Mouse (Mus musculus): ENCODE results near the gene Tsku. TPM values are rescaled to one million over a fixed set of nuclear protein-coding genes. Genes with fewer than 3 reads are reported as not detected.

Gene Tsku
- 2.9 TPM for polyA plus RNA-seq (2014; fragmentation: Illumina TruSeq; extraction: RNeasy Lipid Tissue Mini Kit (QIAGEN cat#74804); ENCODE audit: low read depth, low replicate concordance)

DNA sequence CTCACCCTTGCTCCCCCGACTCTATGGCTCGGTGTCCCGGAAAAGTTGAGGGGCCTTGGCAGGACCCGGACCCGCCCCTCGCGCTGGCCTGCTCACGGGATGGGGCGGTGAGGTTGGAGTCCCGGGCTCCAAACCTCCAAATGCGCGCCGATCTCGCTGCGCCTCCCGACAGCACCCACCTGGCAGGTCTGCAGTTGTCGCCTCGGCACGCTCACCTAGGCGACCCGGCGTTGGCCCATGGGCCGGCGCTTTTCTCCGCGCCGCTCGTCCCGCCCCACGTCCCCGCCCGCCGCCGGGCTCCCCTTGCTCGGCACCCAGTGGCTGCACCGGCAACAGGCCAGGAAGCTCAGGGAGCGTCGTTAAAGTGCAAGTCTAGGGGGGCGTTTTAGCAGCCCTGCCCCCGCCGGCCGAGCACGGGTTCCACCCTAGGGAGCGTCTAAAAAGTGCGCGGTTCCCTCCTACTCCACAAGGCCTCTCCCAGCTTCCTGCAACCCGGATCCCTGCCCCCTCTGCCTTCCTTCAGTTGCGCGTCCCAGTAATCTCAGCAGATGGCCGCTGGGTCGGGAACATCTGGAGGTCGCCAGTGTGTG is at the start of gene Tsku:
Tsku (minus strand) TSS at position 266 of the 590 bp plus-strand sequence.

DNA sequence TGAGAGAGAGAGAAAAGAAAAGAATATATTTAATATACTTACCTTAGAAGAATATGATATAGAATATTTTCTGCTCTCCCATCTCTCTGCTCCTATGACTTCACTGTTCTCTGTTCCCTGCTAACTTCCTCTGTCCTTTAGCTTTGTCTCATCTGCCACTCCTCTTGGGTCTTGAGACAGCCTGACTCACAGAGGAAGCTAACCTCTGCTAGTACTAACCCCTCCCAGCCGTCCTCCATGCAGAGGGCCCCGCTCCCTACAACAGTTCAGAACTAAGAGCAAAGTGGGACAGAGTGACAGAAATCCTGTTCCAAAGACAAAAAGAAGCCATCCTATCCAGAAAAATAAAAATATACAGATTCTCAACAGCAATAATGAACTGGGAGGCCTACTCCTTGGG is 40.0 kb downstream of the Tsku start, which contains the start of gene Acer3:
Acer3 (minus strand) TSS at position 126 of the 400 bp plus-strand sequence.

Other genes with a start within 250 kb of the Tsku start
- 7.0 TPM for gene Myo7a, start 241.8 kb downstream of the Tsku start, polyA plus RNA-seq (2014; fragmentation: Illumina TruSeq; extraction: RNeasy Lipid Tissue Mini Kit (QIAGEN cat#74804); ENCODE audit: low read depth, low replicate concordance)
- not detected for gene Omp, start 215.8 kb downstream of the Tsku start, polyA plus RNA-seq (2014; fragmentation: Illumina TruSeq; extraction: RNeasy Lipid Tissue Mini Kit (QIAGEN cat#74804); ENCODE audit: low read depth, low replicate concordance)
- 2.3 TPM for gene Capn5, start 183.1 kb downstream of the Tsku start, polyA plus RNA-seq (2014; fragmentation: Illumina TruSeq; extraction: RNeasy Lipid Tissue Mini Kit (QIAGEN cat#74804); ENCODE audit: low read depth, low replicate concordance)
- not detected for gene B3gnt6, start 161.8 kb downstream of the Tsku start, polyA plus RNA-seq (2014; fragmentation: Illumina TruSeq; extraction: RNeasy Lipid Tissue Mini Kit (QIAGEN cat#74804); ENCODE audit: low read depth, low replicate concordance)
- gene Acer3, start 40.1 kb downstream of the Tsku start, polyA plus RNA-seq (2014; fragmentation: Illumina TruSeq; extraction: RNeasy Lipid Tissue Mini Kit (QIAGEN cat#74804); ENCODE audit: low read depth, low replicate concordance), result 4.3 TPM
- gene Gucy2d, start 79.1 kb upstream of the Tsku start, polyA plus RNA-seq (2014; fragmentation: Illumina TruSeq; extraction: RNeasy Lipid Tissue Mini Kit (QIAGEN cat#74804); ENCODE audit: low read depth, low replicate concordance), result not detected
- 11.4 TPM for gene Lrrc32, start 128.0 kb upstream of the Tsku start, polyA plus RNA-seq (2014; fragmentation: Illumina TruSeq; extraction: RNeasy Lipid Tissue Mini Kit (QIAGEN cat#74804); ENCODE audit: low read depth, low replicate concordance)